Mouse (Mus musculus): ENCODE measurements around the gene Insyn1. TPM values are rescaled to one million over a fixed set of nuclear protein-coding genes. Genes with fewer than 3 reads are reported as not detected.
A peak's percentile ranks its signal among the peaks of the same experiment; 100 is the strongest.

Insyn1 gene
- polyA plus RNA-seq, 1 experiment from 2014 or later, result 15.1 TPM

GRCm38 (mm10) chr9:58500946-58501345 lies 12.5 kb downstream of the Insyn1 start:
- H3K36me3 ChIP-seq (replicated peaks; ENCODE audit: control insufficient read depth, insufficient read depth), result no peaks in the 10 kb centered on the region
- 91% methylated on average over 5 of the region's 5 CpGs for whole genome bisulfite sequencing
- no peaks in the 10 kb centered on the region for H3K27me3 ChIP-seq (ENCODE audit: control insufficient read depth, insufficient read depth, low read length)
- 0 out of 2 replicates have a peak, but pooled peaks cover 8% of the 10 kb centered on the region for H3K4me1 ChIP-seq (replicated peaks; ENCODE audit: control insufficient read depth, insufficient read depth, low read length)
- H3K4me3 ChIP-seq (replicated peaks; ENCODE audit: low read length), result no peak overlapping the region
- H3K4me2 ChIP-seq (replicated peaks), result no peak overlapping the region
- DNase-seq (ENCODE audit: low spot score) (no peak), ATAC-seq (ENCODE audit: low FRiP score) (no peak)
- H3K9me3 ChIP-seq (ENCODE audit: control insufficient read depth, low read length), result no peaks in the 10 kb centered on the region
- H3K9ac ChIP-seq, result no peak overlapping the region
- H3K27ac ChIP-seq, result no peak overlapping the region

- no peak overlapping the region for H3K4me3 ChIP-seq (replicated peaks; ENCODE audit: low read length)
- H3K9me3 ChIP-seq (ENCODE audit: control insufficient read depth, low read length), result no peaks in the 10 kb centered on the region
- H3K36me3 ChIP-seq (replicated peaks; ENCODE audit: control insufficient read depth, insufficient read depth), result no peaks in the 10 kb centered on the region
- no peaks in the 10 kb centered on the region for H3K27me3 ChIP-seq (ENCODE audit: control insufficient read depth, insufficient read depth, low read length)
- H3K27ac ChIP-seq, result no peak overlapping the region
- no peaks in the 10 kb centered on the region for H3K4me1 ChIP-seq (replicated peaks; ENCODE audit: control insufficient read depth, insufficient read depth, low read length)
- no peak for ATAC-seq (ENCODE audit: low FRiP score)
- H3K9ac ChIP-seq, result no peak overlapping the region
- no peak for DNase-seq (ENCODE audit: low spot score)
- WGBS, result 78% methylated on average over 8 of the region's 8 CpGs
- H3K4me2 ChIP-seq (replicated peaks), result no peak overlapping the region
Observed at GRCm38 (mm10) chr9:58507216-58508005, 19.0 kb downstream of the Insyn1 start.

DNA sequence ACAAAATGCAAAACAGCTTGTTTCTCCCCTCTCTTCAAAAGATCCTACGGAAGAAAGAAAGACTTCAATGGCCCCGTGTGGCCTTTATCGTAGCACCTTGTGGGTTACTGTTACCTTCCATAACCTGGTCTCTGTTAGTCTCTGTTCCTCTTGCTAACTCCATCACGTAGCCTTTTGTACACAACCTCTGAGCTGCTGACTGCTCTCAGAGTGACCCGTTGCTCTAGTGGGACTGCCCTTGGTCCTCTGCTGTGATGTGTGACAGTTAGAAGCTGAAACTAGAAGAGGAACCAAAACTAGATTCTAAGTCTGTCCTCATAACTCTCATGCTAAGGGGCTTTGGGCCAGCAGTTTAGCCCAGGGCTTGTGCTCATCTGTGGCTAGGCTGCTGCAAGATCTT lies 22.0 kb downstream of the Insyn1 start:
- Histone ChIP-seq H3K4me3 (replicated peaks; ENCODE audit: low read length) (no peak overlapping the region), H3K36me3 (replicated peaks; ENCODE audit: control insufficient read depth, insufficient read depth) (no peaks in the 10 kb centered on the region), H3K4me1 (replicated peaks; ENCODE audit: control insufficient read depth, insufficient read depth, low read length) (peaks cover 13% of the 10 kb centered on the region), H3K4me2 (replicated peaks) (no peak overlapping the region), H3K27me3 (ENCODE audit: control insufficient read depth, insufficient read depth, low read length) (no peaks in the 10 kb centered on the region), H3K9ac (no peak overlapping the region), H3K27ac (no peak overlapping the region), H3K9me3 (ENCODE audit: control insufficient read depth, low read length) (no peaks in the 10 kb centered on the region)
- WGBS, result 94% methylated on average over 5 of the region's 5 CpGs
- DNase-seq (ENCODE audit: low spot score), result no peak
- ATAC-seq (ENCODE audit: low FRiP score), result no peak

- H3K27me3 ChIP-seq (ENCODE audit: control insufficient read depth, insufficient read depth, low read length), result no peaks in the 10 kb centered on the region
- H3K9ac ChIP-seq, result no peak overlapping the region
- ATAC-seq (ENCODE audit: low FRiP score) (no peak), DNase-seq (ENCODE audit: low spot score) (no peak)
- no peaks in the 10 kb centered on the region for H3K9me3 ChIP-seq (ENCODE audit: control insufficient read depth, low read length)
- 44% methylated on average over 5 of the region's 5 CpGs for WGBS
- H3K27ac ChIP-seq, result peak overlapping the region; percentile 66
- H3K4me2 ChIP-seq (replicated peaks), result no peak overlapping the region
- H3K4me3 ChIP-seq (replicated peaks; ENCODE audit: low read length), result no peak overlapping the region
- no peaks in the 10 kb centered on the region for H3K36me3 ChIP-seq (replicated peaks; ENCODE audit: control insufficient read depth, insufficient read depth)
- peaks cover 13% of the 10 kb centered on the region for H3K4me1 ChIP-seq (replicated peaks; ENCODE audit: control insufficient read depth, insufficient read depth, low read length)
Observed at GRCm38 (mm10) chr9:58513749-58514148, 25.3 kb downstream of the Insyn1 start.

GRCm38 (mm10) chr9:58516480-58516879 lies 28.1 kb downstream of the Insyn1 start:
- no peak for ATAC-seq (ENCODE audit: low FRiP score)
- 82% methylated on average over 3 of the region's 3 CpGs for WGBS
- H3K9me3 ChIP-seq (ENCODE audit: control insufficient read depth, low read length), result no peaks in the 10 kb centered on the region
- no peaks in the 10 kb centered on the region for H3K36me3 ChIP-seq (replicated peaks; ENCODE audit: control insufficient read depth, insufficient read depth)
- no peak overlapping the region for H3K4me2 ChIP-seq (replicated peaks)
- no peak overlapping the region for H3K27ac ChIP-seq
- no peak overlapping the region for H3K9ac ChIP-seq
- H3K4me1 ChIP-seq (replicated peaks; ENCODE audit: control insufficient read depth, insufficient read depth, low read length), result peaks cover 13% of the 10 kb centered on the region
- no peaks in the 10 kb centered on the region for H3K27me3 ChIP-seq (ENCODE audit: control insufficient read depth, insufficient read depth, low read length)
- DNase-seq (ENCODE audit: low spot score), result no peak
- H3K4me3 ChIP-seq (replicated peaks; ENCODE audit: low read length), result no peak overlapping the region

DNA sequence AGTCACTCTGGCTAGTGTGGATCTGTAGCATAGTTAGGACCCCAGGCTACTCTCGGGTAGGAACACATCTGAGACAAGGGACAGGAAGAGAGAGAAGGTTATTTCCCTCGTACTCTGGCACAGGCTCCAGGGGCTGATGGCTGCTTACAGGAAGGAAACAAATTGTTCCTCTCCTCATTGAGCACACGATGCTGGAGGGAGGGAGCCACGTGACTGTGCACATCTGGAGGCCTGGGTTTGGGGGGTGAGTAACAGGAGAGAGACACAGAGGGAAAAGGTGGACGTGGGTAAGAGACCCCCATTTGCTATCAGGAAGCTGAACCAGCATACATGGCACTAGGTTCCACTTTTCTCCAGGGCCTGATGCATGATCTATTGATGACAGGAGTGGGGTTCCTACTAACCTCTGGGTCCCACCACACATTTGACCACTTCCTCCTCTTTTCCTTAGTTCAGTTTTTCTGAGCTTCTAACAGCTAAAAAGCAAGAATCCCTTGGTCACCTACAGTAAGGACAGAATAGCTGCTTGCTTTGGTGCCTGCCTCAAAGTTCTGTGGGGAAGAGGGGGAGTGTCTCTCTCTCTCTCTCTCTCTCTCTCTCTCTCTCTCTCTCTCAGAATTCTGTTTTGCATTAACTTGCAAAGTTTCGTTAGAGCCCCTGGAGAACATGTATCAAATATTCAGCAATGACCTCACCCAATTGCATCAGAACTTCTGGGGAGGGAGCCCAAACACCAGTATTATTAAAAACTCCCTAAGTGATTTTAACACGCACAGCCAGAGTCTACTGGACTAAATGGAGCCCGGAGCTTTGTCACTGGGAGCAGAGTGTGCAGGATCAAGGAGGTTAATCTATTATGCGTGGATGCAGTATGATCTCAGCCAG lies 29.7 kb downstream of the Insyn1 start:
- Histone ChIP-seq H3K4me1 (replicated peaks; ENCODE audit: control insufficient read depth, insufficient read depth, low read length) (peaks cover 13% of the 10 kb centered on the region), H3K4me2 (replicated peaks) (no peak overlapping the region), H3K9ac (no peak overlapping the region), H3K27ac (no peak overlapping the region), H3K27me3 (ENCODE audit: control insufficient read depth, insufficient read depth, low read length) (no peaks in the 10 kb centered on the region), H3K9me3 (ENCODE audit: control insufficient read depth, low read length) (no peaks in the 10 kb centered on the region), H3K4me3 (replicated peaks; ENCODE audit: low read length) (no peak overlapping the region), H3K36me3 (replicated peaks; ENCODE audit: control insufficient read depth, insufficient read depth) (no peaks in the 10 kb centered on the region)
- no peak for ATAC-seq (ENCODE audit: low FRiP score)
- no peak for DNase-seq (ENCODE audit: low spot score)
- 49% methylated on average over 9 of the region's 9 CpGs for WGBS

DNA sequence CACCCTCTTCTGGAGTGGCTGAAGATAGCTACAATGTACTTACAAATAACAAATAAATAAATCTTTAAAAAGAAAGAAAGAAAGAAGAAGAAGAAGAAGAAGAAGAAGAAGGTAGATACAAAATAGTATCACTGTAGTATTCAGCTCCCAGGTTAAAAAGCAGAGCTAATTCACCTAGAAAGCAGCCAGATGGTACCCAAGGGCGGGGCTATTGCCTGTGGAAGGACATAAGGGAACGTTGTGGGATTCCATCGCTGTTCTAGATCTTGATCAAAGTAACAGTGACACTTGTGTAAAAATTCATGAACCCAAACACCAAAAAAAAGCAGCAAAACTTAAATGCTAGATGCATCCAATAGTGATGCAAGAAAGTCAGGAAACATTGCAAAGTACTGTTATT lies 31.6 kb downstream of the Insyn1 start:
- Histone ChIP-seq H3K27me3 (ENCODE audit: control insufficient read depth, insufficient read depth, low read length) (no peaks in the 10 kb centered on the region), H3K4me2 (replicated peaks) (no peak overlapping the region), H3K36me3 (replicated peaks; ENCODE audit: control insufficient read depth, insufficient read depth) (peaks cover 10% of the 10 kb centered on the region), H3K9me3 (ENCODE audit: control insufficient read depth, low read length) (no peaks in the 10 kb centered on the region), H3K4me3 (replicated peaks; ENCODE audit: low read length) (no peak overlapping the region), H3K4me1 (replicated peaks; ENCODE audit: control insufficient read depth, insufficient read depth, low read length) (peaks cover 5% of the 10 kb centered on the region; the same call in 1 of the 2 replicates), H3K27ac (no peak overlapping the region), H3K9ac (no peak overlapping the region)
- DNase-seq (ENCODE audit: low spot score), result no peak
- ATAC-seq (ENCODE audit: low FRiP score), result no peak
- 86% methylated on average over 3 of the region's 3 CpGs for WGBS

DNA sequence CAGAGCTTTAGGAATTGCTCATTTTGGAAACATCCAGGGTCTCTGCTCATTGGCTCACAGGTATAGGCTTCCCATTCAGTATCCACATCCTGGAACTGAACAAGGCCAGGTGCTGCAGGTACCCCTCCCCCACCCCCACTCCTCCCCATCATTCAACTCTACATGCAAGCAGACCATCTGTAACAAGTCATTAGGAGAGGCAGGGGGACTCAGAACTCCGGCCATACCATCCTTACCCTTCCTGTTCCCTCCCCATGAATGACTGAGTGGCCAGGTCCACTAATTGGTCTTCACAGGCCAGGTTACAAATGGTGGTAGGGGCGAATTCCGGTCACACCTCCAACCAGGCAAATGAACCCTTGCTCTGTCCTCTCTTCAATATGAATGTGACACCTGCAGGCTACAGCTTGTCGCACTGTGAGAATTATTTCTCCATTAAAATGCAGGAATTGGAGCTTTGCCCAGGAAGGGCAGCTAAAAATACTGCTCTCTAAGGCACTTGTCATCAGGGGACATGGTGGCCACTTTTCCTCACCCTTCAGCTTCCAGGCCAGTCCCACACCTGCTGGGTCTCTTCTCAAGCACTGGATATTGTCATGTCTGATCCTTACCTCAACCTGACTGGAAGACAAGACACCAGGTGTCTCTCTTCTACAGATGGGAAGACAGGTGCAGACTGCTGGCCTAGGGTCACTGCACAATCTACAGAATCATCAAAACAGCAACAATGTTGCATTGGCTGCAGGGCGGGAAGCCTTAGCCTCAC lies 32.6 kb downstream of the Insyn1 start:
- no peak overlapping the region for H3K9ac ChIP-seq
- peaks cover 20% of the 10 kb centered on the region for H3K36me3 ChIP-seq (replicated peaks; ENCODE audit: control insufficient read depth, insufficient read depth)
- no peaks in the 10 kb centered on the region for H3K9me3 ChIP-seq (ENCODE audit: control insufficient read depth, low read length)
- H3K27me3 ChIP-seq (ENCODE audit: control insufficient read depth, insufficient read depth, low read length), result no peaks in the 10 kb centered on the region
- 77% methylated on average over 5 of the region's 5 CpGs for WGBS
- ATAC-seq (ENCODE audit: low FRiP score) (no peak), DNase-seq (ENCODE audit: low spot score) (no peak)
- no peaks in the 10 kb centered on the region for H3K4me1 ChIP-seq (replicated peaks; ENCODE audit: control insufficient read depth, insufficient read depth, low read length)
- H3K27ac ChIP-seq, result no peak overlapping the region
- H3K4me2 ChIP-seq (replicated peaks), result no peak overlapping the region
- H3K4me3 ChIP-seq (replicated peaks; ENCODE audit: low read length), result no peak overlapping the region

DNA sequence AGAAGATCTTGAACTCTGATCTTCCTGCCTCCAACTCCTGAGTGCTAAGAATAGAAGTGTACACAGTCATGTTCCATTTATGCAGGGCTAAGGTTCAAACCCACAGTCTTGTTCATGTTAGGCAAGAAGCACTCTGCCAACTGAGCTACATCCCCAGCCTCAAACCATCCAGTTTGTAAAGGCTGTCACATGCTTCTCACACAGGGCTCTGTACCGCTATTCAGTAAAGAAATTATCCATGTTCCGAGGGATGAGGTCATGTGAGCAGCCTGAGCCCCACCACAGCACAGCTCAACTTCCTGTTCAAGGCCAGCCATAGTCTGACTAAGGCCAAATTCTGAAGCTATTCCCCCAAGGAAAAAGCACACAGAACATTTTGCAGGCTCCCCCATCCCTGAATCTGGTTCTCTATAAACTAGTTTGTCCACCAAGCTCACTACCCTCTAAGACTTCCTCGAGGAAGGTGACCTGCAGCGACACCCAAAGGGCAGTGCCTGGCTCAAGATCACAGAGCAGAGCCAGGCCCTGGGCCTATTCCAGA lies 33.5 kb downstream of the Insyn1 start:
- Histone ChIP-seq H3K27me3 (ENCODE audit: control insufficient read depth, insufficient read depth, low read length) (no peaks in the 10 kb centered on the region), H3K4me1 (replicated peaks; ENCODE audit: control insufficient read depth, insufficient read depth, low read length) (no peaks in the 10 kb centered on the region), H3K36me3 (replicated peaks; ENCODE audit: control insufficient read depth, insufficient read depth) (peaks cover 29% of the 10 kb centered on the region), H3K27ac (no peak overlapping the region), H3K9ac (no peak overlapping the region), H3K4me2 (replicated peaks) (no peak overlapping the region), H3K4me3 (replicated peaks; ENCODE audit: low read length) (no peak overlapping the region), H3K9me3 (ENCODE audit: control insufficient read depth, low read length) (no peaks in the 10 kb centered on the region)
- ATAC-seq (ENCODE audit: low FRiP score), result no peak
- WGBS, result 67% methylated on average over 4 of the region's 4 CpGs
- DNase-seq (ENCODE audit: low spot score), result no peak

All from hindbrain, embryonic 14.5 days (tissue).